Mouse (Mus musculus) kidney, adult 2 months (tissue): ENCODE measurements around the gene Lhfpl2. TPM values are rescaled to one million over a fixed set of nuclear protein-coding genes. Genes with fewer than 3 reads are reported as not detected.

Experiments used
- DNase-seq: peaks from one replicate; pipeline ENCODE4 v3.0.0; 2021
- H3K27ac ChIP-seq: fragments of 200-500 bp; 2 replicates; pipeline ENCODE4 v1.5.1; 2012; ENCODE audit warnings: low read depth, low read length, control low read depth, inconsistent platforms; ENCODE audit not compliant: insufficient read depth
- H3K27me3 ChIP-seq: fragments of 200-500 bp; replicated peaks from 2 replicates; pipeline ENCODE4 v1.6.1; 2012; ENCODE audit warnings: mild to moderate bottlenecking, moderate library complexity, low read length, inconsistent platforms; ENCODE audit not compliant: control insufficient read depth, insufficient read depth
- H3K36me3 ChIP-seq: fragments of 200-500 bp; 2 replicates; pipeline ENCODE4 v1.6.1; 2012; ENCODE audit warnings: mild to moderate bottlenecking, moderate library complexity, low read length, inconsistent platforms; ENCODE audit not compliant: control insufficient read depth, insufficient read depth
- H3K4me1 ChIP-seq: fragments of 200-500 bp; 2 replicates; pipeline ENCODE4 v1.6.1; 2011; ENCODE audit warnings: low read length; ENCODE audit not compliant: control insufficient read depth, insufficient read depth
- H3K4me3 ChIP-seq: fragments of 200-500 bp; 2 replicates; pipeline ENCODE4 v1.5.1; 2011; ENCODE audit warnings: mild to moderate bottlenecking, low read depth, low read length, control low read depth; ENCODE audit not compliant: insufficient read depth
- CTCF ChIP-seq: fragments of 200-500 bp; conservative IDR thresholded peaks from 2 replicates; pipeline ENCODE4 v1.5.1; 2011; ENCODE audit warnings: low read depth, mild to moderate bottlenecking, control low read depth, low read length, moderate library complexity, mixed read lengths; ENCODE audit not compliant: insufficient read depth, insufficient read length
- POLR2A ChIP-seq: fragments of 200-500 bp; IDR thresholded peaks from one replicate; pipeline ENCODE4 v1.6.1; 2011; ENCODE audit warnings: low read depth, low read length, control low read depth
- WGBS: fragments of 180-500 bp; shearing (Covaris S2); methylation state at CpG from one replicate; pipeline ENCODE4 v1.1.7; 2018; 5-methylcytosine and 5-hydroxymethylcytosine counted together
- polyA plus RNA-seq: library from polyadenylated mRNA; depleted of rRNA; stranded (reverse); fragments of >200 nt; gene quantifications from 2 replicates; pipeline ENCODE4 v1.2.3, GENCODE M21; 2012

Gene Lhfpl2
- polyA plus RNA-seq, 1 experiment: 11.3 TPM

GRCm38 (mm10) chr13:94098369-94099084 is 40.9 kb downstream of the Lhfpl2 start:
- no peak for DNase-seq
- Histone ChIP-seq H3K4me1 (peaks cover 22% of the 10 kb centered on the region; the same call in 1 of the 2 replicates), H3K4me3 (no peak overlapping the region), H3K36me3 (no peaks in the 10 kb centered on the region), H3K27me3 (no peaks in the 10 kb centered on the region), H3K27ac (no peak overlapping the region)
- TF ChIP-seq CTCF (no peak), POLR2A (no peak)
- WGBS: 69% methylated on average over 16 of the region's 16 CpGs

GRCm38 (mm10) chr13:94099087-94099486 is 41.5 kb downstream of the Lhfpl2 start:
- WGBS: 88% methylated on average over 10 of the region's 10 CpGs
- Histone ChIP-seq H3K4me1 (peaks cover 18% of the 10 kb centered on the region; the same call in 1 of the 2 replicates), H3K27ac (no peak overlapping the region), H3K27me3 (no peaks in the 10 kb centered on the region), H3K4me3 (no peak overlapping the region), H3K36me3 (no peaks in the 10 kb centered on the region)
- DNase-seq: no peak
- TF ChIP-seq CTCF (no peak), POLR2A (no peak)

DNA sequence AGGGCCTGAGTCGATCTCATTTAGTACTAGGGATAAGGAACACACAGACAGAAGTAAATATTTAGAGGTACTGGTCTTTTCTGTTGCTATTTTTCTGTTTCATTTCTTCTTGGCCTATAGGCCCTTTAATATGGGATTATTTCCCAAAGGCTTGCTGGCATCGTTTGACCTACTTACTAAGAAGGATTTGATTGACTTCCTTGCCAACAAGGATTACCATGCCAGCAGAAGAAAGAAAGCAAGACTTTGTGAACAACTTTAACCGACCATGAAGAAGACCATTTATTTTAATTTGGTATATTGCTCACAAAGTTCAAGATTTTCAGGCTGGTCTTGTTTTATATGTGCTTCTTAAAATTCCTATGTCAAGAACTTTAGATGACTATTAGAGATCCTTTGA is 42.8 kb downstream of the Lhfpl2 start:
- Histone ChIP-seq H3K27me3 (no peaks in the 10 kb centered on the region), H3K4me3 (no peak overlapping the region), H3K36me3 (no peaks in the 10 kb centered on the region), H3K27ac (no peak overlapping the region), H3K4me1 (0 out of 2 replicates have a peak, but pooled peaks cover 7% of the 10 kb centered on the region)
- 62% methylated on average over 3 of the region's 3 CpGs for WGBS
- no peak for DNase-seq
- TF ChIP-seq CTCF: no peak
- no peak for TF ChIP-seq POLR2A

DNA sequence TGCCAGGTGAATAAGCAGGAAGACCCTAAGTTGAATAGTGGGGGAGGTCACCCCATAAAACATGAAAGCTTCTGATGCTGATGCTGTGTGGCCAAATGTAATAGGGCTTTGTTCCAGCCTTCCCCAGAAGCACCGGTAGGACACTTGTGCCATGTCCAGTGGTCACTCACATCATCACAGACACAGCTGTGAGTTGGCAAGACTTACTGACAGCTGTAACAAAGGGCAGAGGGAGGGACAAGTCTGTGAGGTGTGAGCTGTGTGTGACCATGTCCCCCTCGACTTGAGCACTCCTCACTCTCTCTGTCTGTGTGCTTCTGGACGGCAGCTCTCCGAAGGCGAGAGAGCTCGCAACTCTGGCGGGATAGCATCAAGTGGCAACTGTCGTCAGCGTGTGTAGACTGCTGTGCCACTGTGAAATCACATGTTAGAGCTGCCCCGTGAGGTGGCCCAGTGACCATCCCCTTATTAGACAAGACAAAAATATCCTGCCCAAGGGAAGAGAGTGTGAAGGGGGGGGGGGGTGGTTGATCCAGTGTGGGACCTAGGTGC is 43.5 kb downstream of the Lhfpl2 start:
- H3K27ac ChIP-seq: no peak overlapping the region
- no peak for DNase-seq
- H3K27me3 ChIP-seq: no peaks in the 10 kb centered on the region
- H3K36me3 ChIP-seq: no peaks in the 10 kb centered on the region
- no peak for TF ChIP-seq POLR2A
- no peak for TF ChIP-seq CTCF
- H3K4me3 ChIP-seq: no peak overlapping the region
- peaks cover 7% of the 10 kb centered on the region; the same call in 1 of the 2 replicates for H3K4me1 ChIP-seq
- WGBS: 87% methylated on average over 10 of the region's 10 CpGs

- no peak for DNase-seq
These were observed 47.4 kb downstream of the Lhfpl2 start for GRCm38 (mm10) chr13:94104866-94105475.

DNA sequence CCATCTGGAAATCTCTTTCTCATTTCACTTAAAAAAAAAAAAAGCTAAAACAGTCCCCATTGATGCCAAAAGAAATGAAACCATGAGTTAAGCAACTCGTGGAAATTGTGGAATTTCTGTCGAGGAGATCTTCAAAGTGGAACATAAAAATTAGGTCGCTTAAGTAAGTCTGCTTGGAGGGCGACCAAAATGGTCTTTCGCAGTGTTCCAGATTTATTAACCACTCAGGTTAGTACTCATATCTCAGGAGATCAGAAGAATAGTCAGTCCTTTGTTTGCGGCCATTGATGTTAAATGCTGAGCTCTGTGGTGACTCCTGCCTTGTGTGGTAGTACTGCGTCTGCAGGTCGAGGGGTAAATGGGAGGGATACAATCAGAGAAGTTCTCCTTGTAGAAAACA is 48.8 kb downstream of the Lhfpl2 start:
- no peak for DNase-seq
- TF ChIP-seq CTCF (no peak), POLR2A (no peak)
- Histone ChIP-seq H3K36me3 (no peaks in the 10 kb centered on the region), H3K27me3 (no peaks in the 10 kb centered on the region), H3K27ac (no peak overlapping the region), H3K4me3 (no peak overlapping the region), H3K4me1 (no peaks in the 10 kb centered on the region; the same call in 1 of the 2 replicates)
- 75% methylated on average over 8 of the region's 8 CpGs for WGBS

More at GRCm38 (mm10) chr13:94104866-94105475, 47.4 kb downstream of the Lhfpl2 start:
- Histone ChIP-seq H3K4me3 (no peak overlapping the region), H3K27me3 (no peaks in the 10 kb centered on the region), H3K4me1 (no peaks in the 10 kb centered on the region; the same call in 1 of the 2 replicates), H3K36me3 (no peaks in the 10 kb centered on the region), H3K27ac (no peak overlapping the region)
- TF ChIP-seq POLR2A (no peak), CTCF (no peak)
- 50% methylated on average over 8 of the region's 8 CpGs for WGBS

- no peaks in the 10 kb centered on the region for H3K36me3 ChIP-seq
- no peak for DNase-seq
- no peaks in the 10 kb centered on the region for H3K27me3 ChIP-seq
- WGBS: 83% methylated on average over 7 of the region's 7 CpGs
- no peak overlapping the region for H3K4me3 ChIP-seq
- H3K4me1 ChIP-seq: peaks cover 3% of the 10 kb centered on the region; the same call in 1 of the 2 replicates
- no peak for TF ChIP-seq POLR2A
- TF ChIP-seq CTCF: no peak
- no peak overlapping the region for H3K27ac ChIP-seq
These were observed 49.4 kb downstream of the Lhfpl2 start for GRCm38 (mm10) chr13:94106983-94107382.
